Mouse (Mus musculus): ENCODE measurements around the gene Pgrmc2. TPM values are rescaled to one million over a fixed set of nuclear protein-coding genes. Genes with fewer than 3 reads are reported as not detected.

The Pgrmc2 gene
- total RNA-seq, 2 experiments from 2014 or later, result 28.2 to 31.5 TPM

DNA sequence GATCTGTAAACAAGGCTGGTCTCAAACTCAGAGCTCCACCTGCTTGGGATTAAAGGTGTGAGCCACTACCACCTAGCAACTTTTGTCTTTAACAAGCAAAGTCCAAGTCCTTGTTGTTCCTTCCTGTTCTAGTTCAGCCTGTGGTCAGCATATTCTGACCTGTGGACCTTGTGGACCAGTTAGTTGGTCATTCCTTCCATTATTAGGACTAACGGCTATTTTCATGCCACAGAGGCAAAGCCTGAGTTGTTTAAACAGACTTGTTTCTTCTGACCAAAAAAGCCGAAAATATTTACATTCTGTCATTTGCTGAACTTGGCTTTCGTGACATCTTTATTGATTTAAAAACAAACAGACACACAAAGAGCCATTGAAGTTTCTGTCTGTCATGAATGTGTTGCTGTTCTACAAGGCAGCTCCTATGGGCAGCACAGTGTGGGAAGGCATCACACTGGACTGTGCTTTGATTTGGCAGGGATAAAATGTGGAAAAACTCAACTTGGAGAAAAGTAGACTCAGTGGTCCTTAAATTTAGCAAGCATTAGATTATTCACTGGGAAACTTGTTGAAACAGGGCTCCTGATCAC lies 64.7 kb downstream of the Pgrmc2 start:
- intact Hi-C loops (cut with DNase I), result no loop called here
- no peak for DNase-seq

Other genes with a start within 250 kb of the Pgrmc2 start
- 10 to 100 TPM; 14.4 to 17.0 TPM for gene Mfsd8, start 236.2 kb downstream of the Pgrmc2 start, total RNA-seq (2021)
- gene Abhd18, start 236.1 kb downstream of the Pgrmc2 start, total RNA-seq (2021), result 10 to 100 TPM; 65.1 to 65.4 TPM
- not detected for gene 1700034I23Rik, start 180.5 kb downstream of the Pgrmc2 start, total RNA-seq (2021)
- gene Larp1b, start 133.2 kb downstream of the Pgrmc2 start, total RNA-seq (2021), result 10 to 100 TPM; 63.8 to 67.6 TPM